Mouse (Mus musculus): ENCODE measurements around the gene Mtch2.

GRCm38 (mm10) chr2:90843666-90844065 lies 3.3 kb upstream of the Mtch2 start:
- no peak for TF ChIP-seq CTCF (IDR thresholded peaks at IDR 0.05; ENCODE audit: low read depth, low read length)
- no peak for TF ChIP-seq GATA1 (IDR thresholded peaks at IDR 0.05; ENCODE audit: borderline replicate concordance, low read length)
